In the genomic region with DNA sequence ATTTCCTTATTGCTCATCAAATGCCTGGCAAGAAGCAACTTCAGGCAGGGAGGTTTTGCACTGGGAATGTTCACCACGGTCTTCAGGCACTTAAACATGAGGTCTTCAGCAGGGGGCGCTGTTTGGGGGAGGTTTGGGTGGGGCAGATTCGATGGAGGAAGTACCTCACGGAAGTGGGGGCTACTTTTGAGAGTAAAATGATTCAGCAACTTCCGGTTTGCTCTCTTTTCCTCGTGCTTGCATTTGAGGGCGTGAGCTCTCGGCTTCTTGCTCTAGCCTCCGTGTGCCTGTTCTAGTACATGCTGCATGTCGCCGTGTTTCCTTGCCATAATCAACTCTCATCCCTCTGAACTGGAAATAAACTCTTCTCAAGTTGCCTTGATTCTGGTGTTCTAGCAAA, we compare ENCODE assay signal across 24 mouse cellular contexts.
DNase-seq lines count a peak whose midpoint lies in the region; ATAC-seq and TF ChIP-seq lines count a peak whose summit lies in the region.
"Had no signal": no experiment of that assay in that cellular context is flagged by ENCODE, and none has a peak within 500 bp of the region (broad histone marks: within the 10 kb centered on the region; RNA-seq: fewer than 3 reads in every experiment).

No protein-coding gene starts in this region.

- H3K79me2 ChIP-seq in MEL (ENCODE audit: control insufficient read depth, insufficient read depth, low read length, poor library complexity) = no peaks in the 10 kb centered on the region

- peak; percentile 40; the same call in 1 of the 2 replicates for TF ChIP-seq CTCF in testis, adult 2 months (IDR thresholded peaks at IDR 0.05; ENCODE audit: control insufficient read depth, insufficient read depth, insufficient replicate concordance, low read depth, low read length)
- TF ChIP-seq CTCF in MEL (IDR thresholded peaks at IDR 0.05 in 2 of 3, conservative IDR thresholded peaks at IDR 0.05 in 1 of 3; ENCODE audit: control insufficient read depth in 1 of 3, insufficient read depth in 1 of 3, low read depth in 2 of 3, low read length in 3 of 3, poor library complexity in 1 of 3, severe bottlenecking in 1 of 3) = peak in 2 of 3 experiments; percentile 12 to 28; a peak in 4 of 6 replicates
- TF ChIP-seq CTCF in stomach, postnatal 0 days (IDR thresholded peaks at IDR 0.05; ENCODE audit: low read depth) = 0 out of 2 replicates have a peak, but pooled peaks have one; percentile 4

- no peaks in the 10 kb centered on the region for H3K9me3 ChIP-seq in MEL (replicated peaks; ENCODE audit: insufficient read depth, low read length)
- H3K9me3 ChIP-seq in stomach, postnatal 0 days (ENCODE audit: control insufficient read depth, low read length) = no peaks in the 10 kb centered on the region
- H3K9me3 ChIP-seq: forebrain, embryonic 15.5 days; G1E; hindbrain, embryonic 15.5 days had no signal

- no peaks in the 10 kb centered on the region for H3K36me3 ChIP-seq in testis, adult 2 months (ENCODE audit: control insufficient read depth, insufficient read depth, low read length)
- no peaks in the 10 kb centered on the region for H3K36me3 ChIP-seq in MEL (ENCODE audit: control insufficient read depth in 1 of 2, insufficient read depth in 2 of 2, low read length in 2 of 2)
- no peaks in the 10 kb centered on the region for H3K36me3 ChIP-seq in stomach, postnatal 0 days (ENCODE audit: control insufficient read depth, insufficient read depth, low read length)
- H3K36me3 ChIP-seq: embryonic facial prominence, embryonic 10.5 days; embryonic facial prominence, embryonic 13.5 days; forebrain, embryonic 12.5 days; forebrain, embryonic 15.5 days; G1E; hindbrain, embryonic 12.5 days; hindbrain, embryonic 15.5 days had no signal

- no peak for TF ChIP-seq RAD21 in MEL (IDR thresholded peaks at IDR 0.05; ENCODE audit: low read depth, low read length)

- no peak for TF ChIP-seq EP300 in MEL (IDR thresholded peaks at IDR 0.05; ENCODE audit: low read depth in 1 of 2, low read length in 2 of 2)
- no peak for TF ChIP-seq EP300 in stomach, postnatal 0 days (optimal IDR thresholded peaks at IDR 0.05)

- ATAC-seq in stomach, postnatal 0 days (ENCODE audit: low FRiP score, low TSS enrichment) = no peak
- ATAC-seq: CD4-positive, CD25-positive, alpha-beta regulatory T cell, adult 4 months; forebrain, embryonic 15.5 days had no signal

- TF ChIP-seq POLR2A in testis, adult 2 months (IDR thresholded peaks at IDR 0.05; ENCODE audit: control insufficient read depth, low read depth, low read length) = no peak
- TF ChIP-seq POLR2A in MEL (IDR thresholded peaks at IDR 0.05; ENCODE audit: control insufficient read depth in 1 of 2, insufficient read depth in 1 of 2, low read depth in 1 of 2, low read length in 2 of 2, poor library complexity in 1 of 2) = no peak

- H3K4me1 ChIP-seq in testis, adult 2 months (ENCODE audit: control insufficient read depth, insufficient read depth, low read length) = peaks cover 2% of the 10 kb centered on the region; the same call in 1 of the 2 replicates
- no peaks in the 10 kb centered on the region for H3K4me1 ChIP-seq in MEL (ENCODE audit: control insufficient read depth in 1 of 2, insufficient read depth in 2 of 2, low read length in 2 of 2)
- H3K4me1 ChIP-seq in stomach, postnatal 0 days (replicated peaks; ENCODE audit: control insufficient read depth, insufficient read depth) = no peaks in the 10 kb centered on the region
- H3K4me1 ChIP-seq: embryonic facial prominence, embryonic 13.5 days; forebrain, embryonic 12.5 days; forebrain, embryonic 15.5 days; hindbrain, embryonic 12.5 days; hindbrain, embryonic 15.5 days had no signal

- intact Hi-C loops in gastrocnemius, postnatal 14 days (cut with DNase I; ENCODE audit: low total_unique reads) = no loop called here

- WGBS in stomach, postnatal 0 days = 88% methylated on average over 11 of the region's 11 CpGs

- no peak for DNase-seq in testis, postnatal 10 days (ENCODE audit: low spot score)
- DNase-seq in MEL (ENCODE audit: low read depth, low spot score) = peak; percentile 9
- no peak for DNase-seq in stomach, postnatal 0 days (ENCODE audit: low spot score)
- DNase-seq in gastrocnemius, postnatal 14 days = no peak
- DNase-seq in yolk sac, embryonic 10.5 days (ENCODE audit: low spot score) = no peak
- DNase-seq: adrenal gland, postnatal 10 days; cerebellum, adult 11 months; cerebellum, adult 2 months; cerebellum, adult 9-11 months; cerebellum, postnatal 25 days; embryo, embryonic 11 days; gastrocnemius, postnatal 10 days; heart, adult 11 months had no signal

- H3K9ac ChIP-seq in MEL (ENCODE audit: control insufficient read depth, low read depth, low read length, poor library complexity, severe bottlenecking) = no peak overlapping the region
- H3K9ac ChIP-seq in stomach, postnatal 0 days (ENCODE audit: low read length) = no peak overlapping the region
- H3K9ac ChIP-seq: embryonic facial prominence, embryonic 13.5 days; forebrain, embryonic 12.5 days; forebrain, embryonic 15.5 days; hindbrain, embryonic 12.5 days; hindbrain, embryonic 15.5 days had no signal

- no peaks in the 10 kb centered on the region for H3K27me3 ChIP-seq in testis, adult 2 months (ENCODE audit: control insufficient read depth, insufficient read depth, low read length)
- peaks cover 0 to 2% of the 10 kb centered on the region in 2 experiments; a peak in 2 of 4 replicates for H3K27me3 ChIP-seq in MEL (ENCODE audit: control insufficient read depth in 1 of 2, insufficient read depth in 2 of 2, low read length in 2 of 2)
- H3K27me3 ChIP-seq in stomach, postnatal 0 days (ENCODE audit: control insufficient read depth, insufficient read depth, low read length) = no peaks in the 10 kb centered on the region
- H3K27me3 ChIP-seq: embryonic facial prominence, embryonic 13.5 days; forebrain, embryonic 12.5 days; forebrain, embryonic 15.5 days; hindbrain, embryonic 12.5 days; hindbrain, embryonic 15.5 days had no signal

- no peak overlapping the region for H3K27ac ChIP-seq in testis, adult 2 months (ENCODE audit: control insufficient read depth, insufficient read depth, low read depth, low read length)
- H3K27ac ChIP-seq in MEL (ENCODE audit: control insufficient read depth, low read depth, low read length) = no peak overlapping the region
- no peak overlapping the region for H3K27ac ChIP-seq in stomach, postnatal 0 days (replicated peaks)
- H3K27ac ChIP-seq: embryonic facial prominence, embryonic 10.5 days; embryonic facial prominence, embryonic 13.5 days; forebrain, embryonic 12.5 days; forebrain, embryonic 15.5 days; hindbrain, embryonic 12.5 days; hindbrain, embryonic 15.5 days had no signal

- no peak overlapping the region for H3K4me2 ChIP-seq in stomach, postnatal 0 days (replicated peaks; ENCODE audit: low read depth)
- H3K4me2 ChIP-seq: embryonic facial prominence, embryonic 13.5 days; forebrain, embryonic 12.5 days; forebrain, embryonic 15.5 days; heart, embryonic 11.5 days; hindbrain, embryonic 12.5 days; hindbrain, embryonic 15.5 days had no signal

- H3K4me3 ChIP-seq in testis, adult 2 months (ENCODE audit: control insufficient read depth, low read depth, low read length) = peak overlapping the region; percentile 22
- H3K4me3 ChIP-seq in MEL (ENCODE audit: control insufficient read depth in 1 of 2, insufficient read depth in 1 of 2, low read depth in 2 of 2, low read length in 2 of 2) = no peak overlapping the region
- H3K4me3 ChIP-seq in stomach, postnatal 0 days (ENCODE audit: low read depth, low read length) = no peak overlapping the region
- H3K4me3 ChIP-seq: embryonic facial prominence, embryonic 10.5 days; embryonic facial prominence, embryonic 13.5 days; erythroblast, embryonic 14.5 days; forebrain, embryonic 12.5 days; forebrain, embryonic 15.5 days; hindbrain, embryonic 12.5 days; hindbrain, embryonic 15.5 days had no signal

TF ChIP-seq in MEL, 35 proteins besides CTCF, POLR2A, EP300 and RAD21:
- TF ChIP-seq ZMIZ1 (IDR thresholded peaks at IDR 0.05; ENCODE audit: low read depth, low read length) (no peak), TCF12 (IDR thresholded peaks at IDR 0.05; ENCODE audit: low read depth, low read length) (no peak), CHD1 (IDR thresholded peaks at IDR 0.05; ENCODE audit: low read depth, low read length) (no peak), ETS1 (IDR thresholded peaks at IDR 0.05; ENCODE audit: low read depth, low read length) (no peak), MYB (IDR thresholded peaks at IDR 0.05; ENCODE audit: low read depth, low read length) (no peak), ZKSCAN1 (IDR thresholded peaks at IDR 0.05; ENCODE audit: low read depth, low read length) (no peak), MAX (IDR thresholded peaks at IDR 0.05; ENCODE audit: low read length) (no peak), HCFC1 (IDR thresholded peaks at IDR 0.05; ENCODE audit: low read depth, low read length) (no peak), CHD2 (IDR thresholded peaks at IDR 0.05; ENCODE audit: low read length) (no peak), USF2 (IDR thresholded peaks at IDR 0.05; ENCODE audit: borderline replicate concordance in 1 of 2, insufficient read depth in 1 of 2, low read depth in 1 of 2, low read length in 2 of 2) (no peak), MAFK (IDR thresholded peaks at IDR 0.05; ENCODE audit: borderline replicate concordance, low read depth, low read length) (no peak), GABPA (IDR thresholded peaks at IDR 0.05; ENCODE audit: low read depth, low read length) (no peak), JUND (IDR thresholded peaks at IDR 0.05; ENCODE audit: low read depth, low read length) (no peak), KAT2A (conservative IDR thresholded peaks at IDR 0.05; ENCODE audit: low read depth, low read length) (no peak), MYC (IDR thresholded peaks at IDR 0.05; ENCODE audit: low read depth, low read length) (no peak), MAZ (IDR thresholded peaks at IDR 0.05; ENCODE audit: low read depth, low read length) (no peak), RCOR1 (IDR thresholded peaks at IDR 0.05; ENCODE audit: low read depth, low read length) (no peak), POLR2AphosphoS5 (IDR thresholded peaks at IDR 0.05; ENCODE audit: borderline replicate concordance, low read depth, low read length) (no peak), SMC3 (IDR thresholded peaks at IDR 0.05; ENCODE audit: low read depth, low read length) (no peak), UBTF (IDR thresholded peaks at IDR 0.05; ENCODE audit: borderline replicate concordance, insufficient read depth, low read depth, low read length) (no peak)
TF ChIP-seq in MEL: peak in this region for 0.
